Mouse (Mus musculus) naive thymus-derived CD4-positive, alpha-beta T cell, adult 5 months (primary cell): ENCODE data around the gene Cadm1. TPM values are rescaled to one million over a fixed set of nuclear protein-coding genes. Genes with fewer than 3 reads are reported as not detected.

Source experiments
- polyA plus RNA-seq: library from polyadenylated mRNA; unstranded; fragments of 100-300 nt; shearing (Covaris generic); gene quantifications from one replicate; pipeline ENCODE4 v1.2.1, GENCODE M21; 2017

Gene Cadm1
- 0.36 TPM for polyA plus RNA-seq

DNA sequence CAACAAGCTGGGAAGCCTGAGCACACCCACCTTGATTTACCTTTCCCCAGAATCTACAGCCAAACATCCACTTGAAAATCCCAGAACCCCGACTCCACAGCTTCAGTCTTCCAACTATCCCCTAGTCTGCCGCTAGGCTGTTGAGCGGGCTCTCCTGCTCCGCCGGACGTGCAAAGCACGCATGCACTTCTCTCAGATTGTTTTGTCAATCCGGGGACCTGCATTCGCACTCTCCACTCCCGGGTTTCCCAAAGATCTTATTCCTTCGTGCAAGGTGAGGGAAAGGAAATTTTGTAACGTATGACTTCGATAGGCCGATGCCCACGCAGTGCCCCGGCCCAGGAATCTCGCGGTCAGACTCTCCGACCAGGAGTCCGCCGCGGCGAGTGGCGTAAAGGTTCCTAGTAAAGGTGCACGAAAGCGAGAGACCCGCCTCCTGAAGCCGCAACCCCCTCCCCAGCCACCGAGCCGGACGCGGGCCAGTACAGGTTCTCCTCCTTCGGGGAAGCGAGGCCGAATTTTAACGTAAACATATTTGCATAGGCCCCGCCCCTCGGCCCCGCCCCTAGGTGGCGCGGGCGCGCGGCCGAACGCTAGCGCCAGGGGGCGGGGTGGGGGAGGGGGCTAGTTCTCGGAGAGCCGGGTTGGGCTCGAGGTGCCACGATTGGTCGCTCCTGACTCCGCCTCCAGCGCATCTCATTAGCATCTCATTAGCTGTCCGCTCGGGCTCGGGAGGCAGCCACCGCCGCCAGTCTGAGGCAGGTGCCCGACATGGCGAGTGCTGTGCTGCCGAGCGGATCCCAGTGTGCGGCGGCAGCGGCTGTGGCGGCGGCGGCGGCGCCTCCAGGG, at the start of gene Cadm1:
Gene Cadm1, plus strand, starts transcription at position 572 of the 849 bp plus-strand sequence.

